Mouse (Mus musculus) layer of hippocampus, postnatal 10 days (tissue): Measurements from ENCODE around the gene Mlph. TPM values are rescaled to one million over a fixed set of nuclear protein-coding genes. Genes with fewer than 3 reads are reported as not detected.

ENCODE experiments used
- DNase-seq, 2 experiments: peaks; one replicate each; pipeline ENCODE4 v3.0.0; 2021; ENCODE audit warnings: low spot score in 2 of 2
- long read RNA-seq: library from polyadenylated mRNA; stranded (forward); transcript quantifications from one replicate; pipeline ENCODE4 v2.0.0, GENCODE M21; 2023
- total RNA-seq, 2 experiments: library from RNA; stranded (reverse); gene quantifications; 2 replicates each; pipeline ENCODE4 v1.2.3; 2021

Gene Mlph
- total RNA-seq = under 1 TPM; 0.41 to 0.47 TPM
- long read RNA-seq, partial matches to known transcripts = 0 of 1 reads
- long read RNA-seq, other reads (novel, unspliced or antisense) = 1 of 1 reads

DNA sequence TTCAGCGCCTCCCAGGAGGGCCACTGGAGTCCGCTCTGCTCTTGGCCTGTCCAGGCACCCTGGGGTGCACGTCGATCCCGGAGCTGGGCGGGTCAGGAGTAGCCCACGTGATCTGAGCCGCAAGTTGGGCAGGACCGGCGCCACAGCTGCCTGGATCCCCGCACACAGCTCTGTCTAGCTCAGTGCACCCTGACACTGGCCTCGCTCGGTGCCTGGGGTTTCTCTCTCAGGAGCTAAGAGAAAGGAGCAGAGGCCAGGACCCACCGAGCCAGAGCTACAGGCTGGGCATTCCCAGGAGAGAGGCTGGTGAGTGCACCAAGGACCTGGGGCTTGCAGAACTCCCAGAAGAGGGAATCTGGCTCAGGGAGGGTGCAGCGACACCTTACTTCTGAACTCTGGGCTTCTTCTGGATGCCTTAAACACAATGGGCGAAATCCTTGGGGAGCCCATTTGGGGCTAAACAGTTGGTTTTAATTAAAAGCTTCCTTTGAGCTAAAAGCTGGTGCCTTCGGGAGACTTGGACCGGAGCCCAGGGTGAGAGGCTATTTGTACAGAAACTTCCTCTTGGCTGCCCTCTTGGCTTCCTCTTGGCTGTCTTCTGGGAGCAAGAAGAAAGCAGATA, at the start of gene Mlph:
Mlph (plus strand) TSS at position 138 of the 622 bp plus-strand sequence.
- DNase-seq = peak in 1 of 2 experiments; percentile 34

DNA sequence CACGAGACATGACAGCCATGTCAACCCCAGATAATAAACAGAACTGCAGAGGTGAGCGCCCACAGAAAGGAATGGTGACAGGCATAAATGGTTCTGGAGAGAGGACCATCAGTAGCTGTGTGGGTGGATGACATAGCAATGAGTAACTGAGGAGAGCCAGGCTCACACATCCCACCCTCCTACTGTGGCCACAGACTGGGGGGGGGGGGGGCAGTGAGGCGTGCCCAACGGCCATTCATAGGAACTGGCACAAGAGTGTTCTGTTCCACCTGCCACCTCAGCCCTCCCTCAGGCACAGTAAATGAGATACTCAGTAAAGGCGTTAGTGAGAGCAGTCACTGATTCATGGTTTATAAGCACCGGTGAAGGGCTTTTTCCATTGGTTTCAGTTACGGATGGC, 48.2 kb upstream of the Mlph start:
- no peak for DNase-seq

DNA sequence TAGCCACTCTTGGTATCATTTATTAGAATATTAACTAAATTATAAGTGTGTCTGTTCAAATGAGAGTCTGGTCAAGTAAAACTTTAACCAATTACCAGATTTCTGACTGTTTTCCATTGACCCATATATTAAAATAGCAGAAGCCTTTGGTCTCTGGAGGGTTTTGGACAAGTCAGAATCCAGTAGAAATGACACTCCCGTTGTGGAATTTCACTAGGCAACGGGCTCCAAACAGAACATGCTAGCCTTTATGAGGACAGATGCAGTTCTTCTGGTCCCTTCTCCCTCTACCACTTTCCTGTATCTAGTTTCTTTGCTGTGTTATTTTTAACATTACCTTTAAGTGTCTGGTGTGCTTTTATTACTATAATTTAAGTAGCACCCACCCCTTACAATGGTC, 44.3 kb upstream of the Mlph start:
- DNase-seq = no peak

DNA sequence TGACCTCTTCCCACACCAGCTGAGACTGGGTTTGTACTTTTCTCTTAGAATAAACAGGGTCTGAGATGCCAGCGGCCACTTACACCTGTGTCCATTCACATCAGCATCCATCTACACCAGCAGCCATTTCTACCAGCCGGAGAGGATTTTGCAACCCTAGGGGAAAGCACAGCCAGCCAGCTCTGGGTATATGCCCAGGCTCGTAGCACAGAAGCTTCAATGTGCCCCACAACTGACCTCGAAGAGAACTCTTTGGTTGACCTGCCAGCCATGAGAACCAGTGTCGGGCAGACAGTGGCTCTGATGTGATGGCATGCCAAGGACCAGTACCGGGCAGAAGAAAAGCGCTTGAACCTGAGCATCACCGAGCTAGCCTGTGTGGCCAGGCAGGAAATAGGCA, 39.5 kb upstream of the Mlph start:
- no peak for DNase-seq

DNA sequence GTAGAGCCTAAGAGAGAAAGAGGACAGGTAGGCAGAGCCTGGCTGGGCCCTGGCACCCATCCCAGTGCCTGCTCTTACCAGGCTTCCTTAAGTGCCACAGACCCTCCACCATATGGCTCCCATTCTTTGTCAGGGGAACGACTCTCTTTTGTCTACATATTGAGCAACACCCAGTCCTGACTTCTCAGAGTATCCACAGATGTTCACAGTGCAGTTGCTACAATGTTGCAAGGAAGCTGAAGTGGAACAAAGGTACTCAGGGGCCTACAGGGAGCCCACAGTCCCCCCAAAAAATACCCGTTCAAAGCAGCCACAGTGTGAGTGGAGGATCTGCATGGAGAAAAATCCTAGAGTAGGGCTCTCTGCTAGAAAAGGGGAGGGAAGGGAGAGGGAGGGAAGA, 38.9 kb upstream of the Mlph start:
- DNase-seq = no peak

DNA sequence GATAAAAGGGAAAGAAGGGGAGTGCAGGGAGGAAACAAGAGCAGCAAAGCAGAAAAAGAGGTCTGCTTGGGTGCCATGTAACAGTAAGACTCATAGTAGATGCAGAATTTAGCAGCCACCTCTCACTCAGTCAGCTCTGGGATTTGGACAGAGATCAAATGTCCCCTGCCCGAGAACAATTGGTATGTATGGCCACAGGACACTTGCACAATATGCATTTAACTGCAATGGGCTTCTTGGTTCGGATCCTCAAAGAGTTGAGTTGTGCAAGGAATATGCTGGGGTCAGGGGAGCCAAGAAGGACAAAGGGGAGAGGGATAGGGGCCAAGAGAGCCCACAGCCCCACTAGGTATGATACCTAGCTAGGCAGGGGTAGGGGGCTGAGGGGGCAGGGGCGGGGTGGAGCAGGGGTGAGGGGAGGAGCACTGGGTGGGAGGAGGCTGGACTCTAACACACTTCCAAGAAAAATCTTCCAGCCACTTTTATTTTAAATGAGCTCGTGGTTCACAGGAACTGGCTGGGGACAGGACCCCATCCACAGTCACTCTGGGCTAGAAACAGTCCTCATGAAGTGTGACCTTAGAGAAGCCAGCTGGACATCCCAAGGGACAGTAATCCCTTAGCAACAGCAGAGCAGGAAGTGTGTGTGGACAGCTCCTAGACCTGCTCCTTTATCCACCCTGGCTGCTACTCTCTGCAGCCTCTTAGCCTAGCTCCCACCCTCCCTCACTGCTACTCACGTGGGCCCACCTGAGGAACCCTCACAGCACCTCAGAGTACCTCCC, 38.2 kb upstream of the Mlph start:
- DNase-seq = no peak

DNA sequence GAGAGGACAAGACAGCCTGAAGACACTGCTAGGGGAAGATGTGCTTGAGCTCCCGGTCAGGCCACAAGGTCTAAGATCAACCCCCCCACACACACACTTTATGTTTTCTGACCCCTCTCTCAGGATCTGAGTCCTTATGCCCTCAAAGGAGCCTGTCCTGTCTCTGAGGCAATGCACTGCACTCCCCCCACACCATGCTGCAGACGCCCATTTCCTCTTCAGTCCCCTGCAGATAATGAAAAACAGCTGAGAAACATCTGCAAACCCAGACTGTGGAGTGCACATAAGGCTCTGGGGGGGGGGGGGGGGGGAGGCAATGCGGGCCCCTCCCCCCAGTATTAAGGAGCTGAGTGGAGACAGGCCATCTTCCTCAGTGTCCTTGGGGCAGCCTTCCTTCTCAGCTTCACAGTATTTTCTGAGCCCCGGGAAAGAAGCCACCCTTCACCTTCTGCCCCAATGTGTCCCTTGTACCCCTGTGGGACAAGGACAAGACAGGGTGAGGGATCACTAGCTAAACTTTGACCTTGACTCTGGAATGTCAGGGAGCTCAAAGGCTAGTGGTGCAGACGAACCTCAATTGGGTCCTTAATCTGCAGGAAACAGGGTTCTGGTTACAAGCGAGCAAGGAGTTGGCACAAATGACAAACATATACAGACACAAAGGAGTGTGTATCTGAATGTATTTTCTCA, 29.0 kb upstream of the Mlph start:
- DNase-seq = no peak

DNA sequence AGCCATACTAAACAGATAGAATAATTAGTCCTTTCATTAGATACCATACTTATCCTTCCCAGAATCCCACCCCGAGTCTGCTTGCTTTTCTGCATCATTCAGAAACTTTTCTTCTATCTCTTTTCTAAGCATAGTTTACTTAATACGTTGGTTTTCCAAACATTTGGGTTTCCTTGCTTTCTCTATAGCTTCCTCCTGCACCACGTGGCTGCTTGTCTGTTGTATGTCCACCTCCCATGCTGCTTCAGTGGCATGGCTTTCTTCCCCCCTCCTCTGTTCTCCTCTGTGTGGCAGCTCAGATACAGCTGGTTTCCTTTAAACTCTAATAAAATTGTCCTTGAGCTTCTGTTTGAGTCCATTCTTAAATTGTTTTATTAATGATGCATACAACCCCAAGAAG, 20.4 kb upstream of the Mlph start:
- DNase-seq = no peak

DNA sequence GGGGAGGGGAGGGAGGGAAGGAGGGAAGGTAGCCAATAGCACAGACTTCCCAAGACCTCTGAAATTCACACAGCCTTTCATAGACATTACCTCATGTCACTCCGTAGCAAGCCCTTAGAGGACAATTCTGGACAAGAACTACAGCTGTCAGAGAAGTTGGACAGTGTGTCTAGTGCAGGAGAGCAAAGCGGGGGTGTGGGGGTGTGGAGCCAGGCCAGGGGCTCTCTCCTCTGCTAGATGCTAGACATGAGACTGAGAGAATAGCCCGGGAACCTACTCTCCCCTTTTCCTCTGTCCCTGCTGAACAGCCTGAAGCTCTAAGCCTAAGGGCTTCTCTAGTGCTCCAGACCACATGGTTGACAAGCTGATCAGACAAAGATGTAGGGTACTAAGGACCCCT, 19.9 kb upstream of the Mlph start:
- DNase-seq = no peak

DNA sequence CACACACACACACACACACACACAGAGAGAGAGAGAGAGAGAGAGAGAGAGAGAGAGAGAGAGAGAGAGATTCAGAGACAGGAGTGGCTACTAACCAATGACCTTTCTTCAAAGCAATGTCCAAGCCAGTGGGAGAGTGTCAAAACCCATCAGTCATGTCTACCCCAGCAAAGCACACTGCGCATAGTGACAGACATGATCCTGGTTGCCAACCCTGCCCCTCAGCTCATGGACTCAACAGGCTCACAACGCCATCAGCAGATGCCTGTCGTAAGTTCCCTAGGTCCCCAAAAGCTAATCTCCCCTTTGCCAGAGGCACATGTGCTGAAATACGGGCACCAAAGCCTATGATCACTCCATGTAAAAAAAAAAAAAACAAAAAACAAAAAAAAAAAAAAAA, 18.6 kb upstream of the Mlph start:
- DNase-seq = no peak

DNA sequence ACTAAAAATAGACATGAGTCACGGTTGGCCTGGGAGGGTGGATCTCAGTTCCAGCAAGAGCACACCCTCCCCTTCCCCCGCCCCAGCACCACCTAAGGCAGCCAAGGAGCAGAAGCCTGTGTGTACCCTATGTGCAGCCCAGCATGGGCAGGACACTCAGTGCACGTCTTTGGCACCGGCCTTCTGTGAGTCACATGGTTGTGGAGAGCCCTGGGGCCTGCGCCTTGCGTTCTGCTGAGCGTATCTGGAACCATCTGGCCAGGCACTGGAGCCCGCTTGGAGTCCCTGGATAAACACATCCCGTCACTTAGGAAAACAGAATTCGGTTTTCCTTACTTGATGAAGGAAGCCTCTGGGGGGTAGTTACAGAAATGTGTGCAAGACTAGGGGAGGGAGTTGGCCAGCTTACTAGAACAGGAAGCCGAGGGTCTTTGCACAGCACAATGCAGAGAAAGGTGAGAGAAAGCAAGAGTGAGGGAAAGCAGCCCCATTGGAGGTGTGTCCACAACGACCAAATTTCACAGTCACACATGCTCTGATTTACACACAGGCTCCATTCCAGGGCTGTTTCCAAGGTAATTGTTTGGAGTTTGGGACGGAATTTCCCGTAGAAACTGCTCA, 18.0 kb upstream of the Mlph start:
- peak; percentile 44 to 58 for DNase-seq

DNA sequence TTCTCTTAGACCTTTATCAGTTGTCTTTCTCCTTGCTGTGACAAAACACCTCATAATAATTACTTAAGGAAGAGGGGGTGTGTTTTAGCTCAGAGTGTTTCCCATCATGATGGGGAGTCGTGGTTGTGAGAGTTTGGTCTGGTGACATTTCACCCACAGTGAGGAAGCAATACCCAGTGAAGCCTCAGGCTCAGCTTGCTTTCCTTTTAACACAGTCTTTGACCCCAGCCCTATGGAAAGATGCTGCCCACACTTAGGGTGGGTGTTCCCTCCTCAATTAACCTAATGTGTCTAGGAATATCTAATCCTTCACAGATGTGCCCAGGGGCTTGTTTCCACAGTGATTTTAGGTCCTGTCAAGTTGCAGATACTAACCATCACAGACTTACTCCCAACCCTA, 16.9 kb upstream of the Mlph start:
- DNase-seq = no peak

DNA sequence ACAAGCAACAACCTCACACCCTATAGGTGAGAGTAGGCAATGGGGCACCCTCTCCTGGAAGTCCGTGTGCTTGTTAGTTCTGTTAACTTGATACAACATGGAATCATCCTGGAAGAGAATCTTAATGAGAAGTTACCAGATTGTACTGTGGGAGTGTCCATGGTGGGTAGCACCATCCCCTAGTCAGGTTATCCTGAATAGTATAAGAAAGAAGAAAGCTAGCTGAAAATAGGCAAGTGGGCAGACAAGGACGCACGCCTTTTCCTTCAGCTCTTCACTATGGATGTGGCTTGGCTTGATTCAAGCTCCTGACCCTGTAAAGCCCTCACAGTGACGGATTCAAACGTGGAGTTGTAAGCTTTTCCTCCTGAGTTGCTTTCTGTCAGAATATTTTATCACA, 15.1 kb upstream of the Mlph start:
- no peak for DNase-seq

DNA sequence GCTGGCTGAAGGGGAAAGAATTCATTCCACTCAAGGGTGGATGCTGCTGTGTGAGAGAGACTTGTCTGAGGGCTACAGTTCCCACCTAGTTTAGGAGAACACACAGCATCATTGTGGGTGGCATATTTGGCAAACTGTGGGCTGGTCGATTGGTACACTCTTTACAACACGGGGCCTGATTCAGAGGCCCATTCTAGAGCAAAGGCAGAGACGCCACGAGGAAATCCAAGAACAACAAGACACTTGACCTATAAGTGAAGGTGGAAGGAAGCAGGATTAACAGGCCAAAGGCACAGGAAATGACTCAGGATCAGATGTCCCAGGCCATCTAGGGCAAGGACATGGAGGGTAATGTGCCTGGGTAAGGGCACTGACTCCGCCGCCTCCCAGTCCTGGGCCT, 14.5 kb upstream of the Mlph start:
- no peak for DNase-seq

DNA sequence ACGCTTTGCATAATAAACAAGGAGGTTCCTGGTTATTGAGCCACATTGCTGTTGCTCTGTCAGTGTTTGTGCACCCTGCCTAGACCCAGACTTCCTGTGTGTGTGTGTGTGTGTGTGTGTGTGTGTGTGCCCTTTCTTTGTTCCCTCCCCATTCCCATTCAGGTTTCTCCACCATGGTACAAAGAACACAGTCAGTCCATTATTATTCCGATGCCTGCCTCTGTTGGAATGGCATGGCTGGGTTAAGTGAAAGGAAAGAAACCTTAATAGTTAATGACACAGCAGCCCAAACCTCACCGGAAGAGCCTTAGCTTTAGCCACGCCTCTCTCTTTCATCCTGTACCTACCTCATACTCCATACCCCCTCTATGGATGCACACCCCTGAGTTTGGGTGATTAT, 13.6 kb upstream of the Mlph start:
- no peak for DNase-seq

DNA sequence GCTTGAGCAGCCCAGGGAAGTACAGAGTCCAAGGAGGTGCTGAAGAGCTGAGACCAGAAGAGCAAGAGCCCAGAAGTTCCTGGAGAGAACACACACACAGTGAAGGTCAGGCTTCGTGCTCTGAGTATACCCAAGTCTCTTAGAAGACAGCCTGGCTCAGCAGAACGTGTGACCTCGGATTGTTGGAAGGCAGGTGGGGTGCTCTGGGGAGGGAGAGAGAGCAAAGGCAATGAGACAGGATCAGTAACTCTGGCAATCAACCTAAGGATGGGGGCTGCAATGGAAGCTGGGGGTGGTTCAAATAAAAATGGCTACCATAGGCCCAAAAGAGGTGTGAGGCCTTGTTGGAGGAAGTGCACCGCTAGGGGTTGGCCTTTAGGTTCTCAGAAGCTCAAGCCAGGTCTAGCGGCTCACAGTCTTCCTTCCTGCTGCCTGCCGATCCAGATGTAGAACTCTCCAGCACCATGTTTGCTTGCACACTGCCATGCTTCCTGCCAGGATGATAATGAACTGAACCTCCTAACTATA, 13.1 kb upstream of the Mlph start:
- no peak for DNase-seq

DNA sequence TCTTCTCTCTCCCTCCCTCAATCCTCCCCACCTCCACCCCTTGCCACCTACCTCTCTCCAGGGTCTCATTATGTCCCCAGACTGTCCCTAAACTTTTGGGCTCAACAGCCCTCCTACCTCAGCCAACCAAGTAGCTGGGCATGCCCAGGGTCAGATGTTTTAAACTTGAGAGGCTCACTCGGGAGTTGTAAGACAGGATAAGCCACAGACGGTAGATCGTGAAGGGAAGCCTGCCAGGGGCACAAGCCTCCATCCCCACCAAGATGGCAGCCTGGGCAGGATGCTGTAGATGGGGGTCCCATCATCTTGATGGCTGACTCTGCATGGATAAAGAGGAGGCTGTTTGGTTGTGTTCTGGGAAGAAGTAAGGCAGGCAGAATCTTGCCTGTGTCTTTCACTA, 12.1 kb upstream of the Mlph start:
- no peak for DNase-seq

DNA sequence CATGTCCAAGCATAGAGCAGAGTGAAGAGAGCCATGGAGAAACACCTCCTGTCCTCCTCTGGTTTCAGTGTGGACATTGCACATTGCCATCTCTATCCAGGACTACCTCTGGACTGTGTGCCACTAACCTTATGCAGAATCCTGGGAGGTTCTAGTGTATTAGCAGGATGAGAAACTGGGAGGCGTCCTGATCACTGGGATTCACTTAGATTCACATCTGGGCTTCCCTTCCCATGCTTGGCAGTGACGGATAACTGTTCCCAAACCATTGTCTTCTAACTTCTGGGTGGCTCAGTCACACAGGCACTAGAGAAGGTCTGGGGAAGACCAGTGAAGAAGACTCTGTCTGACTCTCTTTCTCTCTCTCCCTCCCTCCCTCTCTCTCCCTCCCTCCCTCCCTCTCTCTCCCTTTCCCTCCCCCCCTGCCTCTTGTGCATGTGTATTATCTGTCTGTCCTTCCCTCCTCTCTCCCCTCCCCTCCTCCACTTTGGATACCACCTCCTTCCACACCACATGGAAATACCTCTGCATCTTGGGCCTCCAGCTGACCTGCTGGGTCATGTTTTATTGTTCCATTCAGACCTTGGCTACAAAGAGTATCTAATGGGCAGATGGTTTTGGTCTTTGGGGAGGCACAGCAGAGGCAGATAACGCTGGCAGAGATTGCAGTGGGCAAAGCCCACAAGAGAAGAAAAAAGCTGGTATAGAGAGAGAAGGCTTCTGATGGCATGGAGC, 11.5 kb upstream of the Mlph start:
- no peak for DNase-seq

DNA sequence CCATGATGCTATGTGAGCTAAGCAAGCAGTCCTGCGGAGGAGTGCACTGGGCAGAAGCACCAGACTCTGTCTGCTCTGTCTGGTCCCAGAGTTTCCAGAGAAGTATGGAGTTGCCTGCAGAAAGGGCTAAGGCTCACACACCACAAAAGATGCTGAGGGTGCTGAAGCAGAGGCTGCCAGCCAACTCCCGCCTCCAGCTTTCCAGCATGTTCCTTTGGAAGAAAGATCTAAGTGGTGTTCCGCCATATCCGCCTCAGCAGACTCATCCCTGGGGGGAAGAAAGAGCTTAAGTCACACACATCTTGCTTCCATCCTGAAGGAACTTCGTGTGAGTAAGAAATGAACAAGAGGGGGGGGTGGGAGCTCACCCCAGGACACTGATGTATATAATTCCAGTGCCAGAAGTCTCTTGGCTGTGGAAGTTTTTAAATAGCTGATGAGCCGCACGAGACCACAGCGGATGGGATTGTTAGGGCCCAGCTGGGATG, 10.9 kb upstream of the Mlph start:
- DNase-seq = peak in 1 of 2 experiments; percentile 42

DNA sequence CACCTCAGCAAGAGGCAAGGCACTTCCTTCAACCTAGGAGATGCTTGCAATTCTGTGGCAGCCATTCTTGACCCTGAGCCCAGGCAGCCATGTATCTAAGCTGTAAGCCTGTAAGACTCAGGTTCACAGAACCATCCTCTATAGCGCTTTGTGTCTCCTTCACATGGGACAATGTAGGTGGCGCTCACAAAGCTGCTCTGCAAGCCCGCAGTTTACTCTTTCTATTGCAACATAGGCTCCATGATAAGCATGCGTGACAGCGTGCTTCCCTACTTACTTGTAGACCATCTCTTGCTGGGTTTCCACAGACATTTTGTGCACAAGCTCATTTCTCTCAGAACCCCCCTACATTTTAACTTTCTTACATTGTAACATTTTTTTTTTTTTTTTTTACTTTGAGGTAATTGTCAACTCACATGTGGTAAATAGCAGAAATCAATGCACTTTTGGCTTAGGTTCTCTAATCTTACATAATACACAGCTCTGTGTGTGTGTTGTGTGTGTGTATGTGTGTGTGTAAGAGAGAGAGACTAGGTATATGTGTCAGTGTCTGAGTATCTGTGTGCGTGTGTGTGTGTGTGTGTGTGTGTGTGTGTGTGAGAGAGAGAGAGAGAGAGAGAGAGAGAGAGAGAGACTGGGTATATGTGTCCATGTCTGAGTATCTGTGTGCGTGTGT, 10.0 kb upstream of the Mlph start:
- no peak for DNase-seq
